Mouse (Mus musculus) cerebellum, adult 11 months (tissue): ENCODE results near the gene Otc.

Source experiments
- DNase-seq: peaks from one replicate; pipeline ENCODE4 v3.0.0; 2022

Otc gene

GRCm38 (mm10) chrX:10251852-10252504 lies at the start of gene Otc:
Gene Otc (plus strand): TSS chrX:10252305.
- DNase-seq, result no peak

GRCm38 (mm10) chrX:10205937-10206336 lies 46.2 kb upstream of the Otc start:
- DNase-seq, result no peak

- peak; percentile 24 for DNase-seq
These were observed 36.1 kb upstream of the Otc start for GRCm38 (mm10) chrX:10215972-10216371.

- DNase-seq, result peak; percentile 88
These were observed 35.6 kb upstream of the Otc start, which contains the start of gene Rpgr for GRCm38 (mm10) chrX:10216410-10216949. Gene Rpgr (minus strand): TSS chrX:10216920.

- no peak for DNase-seq
These were observed 32.8 kb upstream of the Otc start for GRCm38 (mm10) chrX:10219281-10219680.

GRCm38 (mm10) chrX:10233051-10233450 lies 19.1 kb upstream of the Otc start:
- no peak for DNase-seq

- no peak for DNase-seq
These were observed 17.5 kb upstream of the Otc start for GRCm38 (mm10) chrX:10234617-10235016.

GRCm38 (mm10) chrX:10239515-10239914 lies 12.6 kb upstream of the Otc start:
- DNase-seq, result no peak

GRCm38 (mm10) chrX:10243916-10244315 lies 8.2 kb upstream of the Otc start:
- DNase-seq, result no peak

- no peak for DNase-seq
These were observed 748 bp upstream of the Otc start for GRCm38 (mm10) chrX:10251357-10251756.

GRCm38 (mm10) chrX:10257774-10258173 lies 5.7 kb downstream of the Otc start:
- no peak for DNase-seq

- no peak for DNase-seq
These were observed 6.2 kb downstream of the Otc start for GRCm38 (mm10) chrX:10258260-10258659.

- no peak for DNase-seq
These were observed 16.2 kb downstream of the Otc start for GRCm38 (mm10) chrX:10268308-10268707.

GRCm38 (mm10) chrX:10268761-10269437 lies 16.8 kb downstream of the Otc start:
- peak; percentile 25 for DNase-seq

GRCm38 (mm10) chrX:10297341-10297740 lies 45.2 kb downstream of the Otc start:
- DNase-seq, result no peak

- no peak for DNase-seq
These were observed 66.1 kb downstream of the Otc start for GRCm38 (mm10) chrX:10318176-10318575.

- no peak for DNase-seq
These were observed 78.1 kb downstream of the Otc start for GRCm38 (mm10) chrX:10330246-10330645.

- no peak for DNase-seq
These were observed 79.6 kb downstream of the Otc start for GRCm38 (mm10) chrX:10331749-10332148.

GRCm38 (mm10) chrX:10336816-10337215 lies 84.7 kb downstream of the Otc start:
- DNase-seq, result no peak

GRCm38 (mm10) chrX:10355867-10356266 lies 103.8 kb downstream of the Otc start:
- no peak for DNase-seq
